Mouse (Mus musculus) heart, postnatal 25 days (tissue): ENCODE measurements around the gene Fancc. TPM values are rescaled to one million over a fixed set of nuclear protein-coding genes. Genes with fewer than 3 reads are reported as not detected.
"Not testable (repeated sequence)": the region's sequence is repeated elsewhere in the genome, so short reads cannot be mapped to it uniquely, and the experiment has no call there.

Experiments
- DNase-seq: peaks from one replicate; pipeline ENCODE4 v3.0.0; 2022; ENCODE audit warnings: low spot score
- intact Hi-C: fragments of 180-260 bp; cut with DNase I; formaldehyde crosslinking; loops from one replicate; pipeline ENCODE4 v1.15.1; 2025
- total RNA-seq, 2 experiments: library from RNA; stranded (reverse); gene quantifications; 2 replicates each; pipeline ENCODE4 v1.2.3; 2021

Gene Fancc
- total RNA-seq, 2 experiments from 2014 or later: 3.4 to 4.4 TPM

- DNase-seq: no peak
- intact Hi-C loops: no loop called here
Observed at GRCm38 (mm10) chr13:63382206-63382605, 114.9 kb downstream of the Fancc start.

GRCm38 (mm10) chr13:63373460-63374166 is 123.5 kb downstream of the Fancc start:
- DNase-seq: no peak
- intact Hi-C loops: loop anchor here (5.0 kb wide), 1 partner anchor 44 kb away; no protein-coding TSS in a partner anchor

GRCm38 (mm10) chr13:63361755-63362154 is 135.3 kb downstream of the Fancc start:
- DNase-seq: no peak
- intact Hi-C loops: loop anchor here (10.0 kb wide), 1 partner anchor 673 kb away; no protein-coding TSS in a partner anchor

GRCm38 (mm10) chr13:63360111-63360885 is 136.8 kb downstream of the Fancc start:
- intact Hi-C loops: loop anchor here (10.0 kb wide), 1 partner anchor 675 kb away; no protein-coding TSS in a partner anchor

GRCm38 (mm10) chr13:63359393-63359792 is 137.7 kb downstream of the Fancc start:
- intact Hi-C loops: loop anchor here (10.0 kb wide), 1 partner anchor 895 kb away; the partner anchor contains the start of gene Gm49359
- DNase-seq: no peak

More at GRCm38 (mm10) chr13:63360111-63360885, 136.8 kb downstream of the Fancc start:
- no peak for DNase-seq

- DNase-seq: no peak
- intact Hi-C loops: loop anchor here (1.0 to 10.0 kb wide), 2 partner anchors 437 to 892 kb away; partner anchors contain the start of gene Gm49359
Observed at GRCm38 (mm10) chr13:63356558-63356957, 140.5 kb downstream of the Fancc start.

GRCm38 (mm10) chr13:63356101-63356500 is 141.0 kb downstream of the Fancc start:
- intact Hi-C loops: loop anchor here (1.0 to 10.0 kb wide), 2 partner anchors 437 to 891 kb away; partner anchors contain the start of gene Gm49359
- DNase-seq: no peak

GRCm38 (mm10) chr13:63353312-63353711 is 143.8 kb downstream of the Fancc start:
- intact Hi-C loops: loop anchor here (10.0 kb wide), 1 partner anchor 889 kb away; the partner anchor contains the start of gene Gm49359

GRCm38 (mm10) chr13:63350076-63350475 is 147.0 kb downstream of the Fancc start:
- DNase-seq: no peak
- intact Hi-C loops: loop anchor here (10.0 kb wide), 1 partner anchor 885 kb away; the partner anchor contains the start of gene Gm49359

More at GRCm38 (mm10) chr13:63353312-63353711, 143.8 kb downstream of the Fancc start:
- DNase-seq: not testable (repeated sequence)

- intact Hi-C loops: no loop called here
Observed at GRCm38 (mm10) chr13:63347639-63348038, 149.4 kb downstream of the Fancc start.

GRCm38 (mm10) chr13:63345476-63346225 is 151.4 kb downstream of the Fancc start:
- intact Hi-C loops: no loop called here
- DNase-seq: no peak

More at GRCm38 (mm10) chr13:63347639-63348038, 149.4 kb downstream of the Fancc start:
- no peak for DNase-seq

GRCm38 (mm10) chr13:63344481-63344880 is 152.6 kb downstream of the Fancc start:
- intact Hi-C loops: no loop called here
- DNase-seq: no peak

- no peak for DNase-seq
- intact Hi-C loops: no loop called here
Observed at GRCm38 (mm10) chr13:63342781-63343180, 154.3 kb downstream of the Fancc start.

- intact Hi-C loops: no loop called here
- DNase-seq: no peak
Observed at GRCm38 (mm10) chr13:63339946-63340345, 157.1 kb downstream of the Fancc start.

- intact Hi-C loops: no loop called here
Observed at GRCm38 (mm10) chr13:63337239-63337960, 159.7 kb downstream of the Fancc start.

GRCm38 (mm10) chr13:63336335-63336734 is 160.7 kb downstream of the Fancc start:
- DNase-seq: no peak
- intact Hi-C loops: no loop called here

More at GRCm38 (mm10) chr13:63337239-63337960, 159.7 kb downstream of the Fancc start:
- no peak for DNase-seq

GRCm38 (mm10) chr13:63335421-63336134 is 161.5 kb downstream of the Fancc start:
- DNase-seq: no peak
- intact Hi-C loops: no loop called here

- intact Hi-C loops: loop anchor here (1.0 to 5.0 kb wide), 4 partner anchors 95 to 410 kb away; no protein-coding TSS in a partner anchor
Observed at GRCm38 (mm10) chr13:63332576-63333300, 164.3 kb downstream of the Fancc start.

More at GRCm38 (mm10) chr13:63332576-63333300, 164.3 kb downstream of the Fancc start:
- DNase-seq: no peak
